Mouse (Mus musculus): ENCODE results near the gene Mageb3. TPM values are rescaled to one million over a fixed set of nuclear protein-coding genes. Genes with fewer than 3 reads are reported as not detected.
"Not testable (repeated sequence)": the region's sequence is repeated elsewhere in the genome, so short reads cannot be mapped to it uniquely, and the experiment has no call there.

Gene Mageb3
- total RNA-seq (2021), result not detected
- long read RNA-seq, experiment 1, partial matches to known transcripts, result 0 of 1 reads
- long read RNA-seq, experiment 1, other reads (novel, unspliced or antisense), result 0 of 1 reads
- long read RNA-seq, experiment 2, result 0 reads

GRCm38 (mm10) chr2:121955765-121956223 lies at the start of gene Mageb3, which contains the start of gene Ctdspl2:
Gene Mageb3, minus strand, starts transcription at chr2:121956092.
Gene Ctdspl2, plus strand, starts transcription at chr2:121956001.
- DNase-seq (ENCODE audit: low spot score), result peak; percentile 97

- DNase-seq (ENCODE audit: low spot score), result no peak
These were observed 39.8 kb upstream of the Mageb3 start for GRCm38 (mm10) chr2:121995738-121996137.

- DNase-seq (ENCODE audit: low spot score), result no peak
These were observed 1.4 kb upstream of the Mageb3 start for GRCm38 (mm10) chr2:121957216-121957792.

GRCm38 (mm10) chr2:121956224-121957018 lies 529 bp upstream of the Mageb3 start:
- peak; percentile 94 for DNase-seq (ENCODE audit: low spot score)

GRCm38 (mm10) chr2:121954971-121955656 lies 778 bp downstream of the Mageb3 start:
- DNase-seq (ENCODE audit: low spot score), result no peak

- no peak for DNase-seq (ENCODE audit: low spot score)
These were observed 12.5 kb downstream of the Mageb3 start for GRCm38 (mm10) chr2:121943364-121943763.

- not testable (repeated sequence) for DNase-seq (ENCODE audit: low spot score)
These were observed 18.3 kb downstream of the Mageb3 start for GRCm38 (mm10) chr2:121937624-121938023.

GRCm38 (mm10) chr2:121916047-121916970 lies 39.6 kb downstream of the Mageb3 start:
- DNase-seq (ENCODE audit: low spot score), result peak; percentile 5

- DNase-seq (ENCODE audit: low spot score), result no peak
These were observed 45.9 kb downstream of the Mageb3 start for GRCm38 (mm10) chr2:121909975-121910374.

Other genes starting within 250 kb of the Mageb3 start
- under 1 TPM in 1 of 2 experiments, not detected in 1; 0.09 TPM for gene Frmd5, start 149.0 kb downstream of the Mageb3 start, total RNA-seq (2021)
- 1 to 10 TPM; 6.6 to 6.8 TPM for gene Casc4, start 89.1 kb downstream of the Mageb3 start, total RNA-seq (2021)
- gene Ctdspl2, start 91 bp downstream of the Mageb3 start, total RNA-seq (2021), result 1 to 10 TPM; 4.9 to 7.8 TPM
- gene Eif3j1, start 72.5 kb upstream of the Mageb3 start, total RNA-seq (2021), result 10 to 100 TPM; 31.2 to 35.6 TPM
- gene Spg11, start 162.3 kb upstream of the Mageb3 start, total RNA-seq (2021), result 1 to 10 TPM; 5.8 to 6.4 TPM
- gene B2m, start 191.6 kb upstream of the Mageb3 start, total RNA-seq (2021), result 100 to 1,000 TPM in 1 of 2 experiments, 10 to 100 TPM in 1; 82.2 to 128 TPM
- not detected for gene Trim69, start 204.6 kb upstream of the Mageb3 start, total RNA-seq (2021)
- not detected for gene Patl2, start 230.1 kb upstream of the Mageb3 start, total RNA-seq (2021)
- not detected for gene Terb2, start 230.2 kb upstream of the Mageb3 start, total RNA-seq (2021)